Mouse (Mus musculus) kidney, postnatal 10 days (tissue): Measurements from ENCODE around the gene Prss12.

ENCODE experiments used
- DNase-seq: peaks from one replicate; pipeline ENCODE4 v3.0.0; 2021; ENCODE audit warnings: mixed read lengths

Prss12 gene

GRCm38 (mm10) chr3:123446708-123447537 is at the start of gene Prss12:
Prss12 (plus strand) TSS chr3:123446913.
- peak; percentile 44 for DNase-seq

- no peak for DNase-seq
Measured at GRCm38 (mm10) chr3:123397562-123398481, 48.9 kb upstream of the Prss12 start.

- no peak for DNase-seq
Measured at GRCm38 (mm10) chr3:123404945-123405344, 41.8 kb upstream of the Prss12 start.

- DNase-seq, result no peak
Measured at GRCm38 (mm10) chr3:123411821-123412578, 34.7 kb upstream of the Prss12 start.

GRCm38 (mm10) chr3:123413173-123413572 is 33.5 kb upstream of the Prss12 start:
- no peak for DNase-seq

- DNase-seq, result no peak
Measured at GRCm38 (mm10) chr3:123425647-123426046, 21.1 kb upstream of the Prss12 start.

- DNase-seq, result no peak
Measured at GRCm38 (mm10) chr3:123428005-123428404, 18.7 kb upstream of the Prss12 start.

- no peak for DNase-seq
Measured at GRCm38 (mm10) chr3:123429597-123430458, 16.9 kb upstream of the Prss12 start.

- no peak for DNase-seq
Measured at GRCm38 (mm10) chr3:123431951-123432674, 14.6 kb upstream of the Prss12 start.

GRCm38 (mm10) chr3:123433362-123433761 is 13.4 kb upstream of the Prss12 start:
- DNase-seq, result no peak

GRCm38 (mm10) chr3:123437608-123438007 is 9.1 kb upstream of the Prss12 start:
- DNase-seq, result no peak

GRCm38 (mm10) chr3:123440490-123440889 is 6.2 kb upstream of the Prss12 start:
- DNase-seq, result no peak

GRCm38 (mm10) chr3:123444466-123444865 is 2.2 kb upstream of the Prss12 start:
- no peak for DNase-seq

GRCm38 (mm10) chr3:123447538-123448059 is 886 bp downstream of the Prss12 start:
- no peak for DNase-seq

GRCm38 (mm10) chr3:123448096-123448495 is 1.4 kb downstream of the Prss12 start:
- DNase-seq, result no peak

- DNase-seq, result no peak
Measured at GRCm38 (mm10) chr3:123450107-123450506, 3.4 kb downstream of the Prss12 start.

- no peak for DNase-seq
Measured at GRCm38 (mm10) chr3:123452904-123453303, 6.2 kb downstream of the Prss12 start.

GRCm38 (mm10) chr3:123459492-123459891 is 12.8 kb downstream of the Prss12 start:
- no peak for DNase-seq

- DNase-seq, result no peak
Measured at GRCm38 (mm10) chr3:123460436-123460835, 13.7 kb downstream of the Prss12 start.

- DNase-seq, result no peak
Measured at GRCm38 (mm10) chr3:123462264-123462663, 15.6 kb downstream of the Prss12 start.

GRCm38 (mm10) chr3:123476833-123477232 is 30.1 kb downstream of the Prss12 start:
- DNase-seq, result no peak
